Mouse (Mus musculus): ENCODE results near the gene Abcg1.

DNA sequence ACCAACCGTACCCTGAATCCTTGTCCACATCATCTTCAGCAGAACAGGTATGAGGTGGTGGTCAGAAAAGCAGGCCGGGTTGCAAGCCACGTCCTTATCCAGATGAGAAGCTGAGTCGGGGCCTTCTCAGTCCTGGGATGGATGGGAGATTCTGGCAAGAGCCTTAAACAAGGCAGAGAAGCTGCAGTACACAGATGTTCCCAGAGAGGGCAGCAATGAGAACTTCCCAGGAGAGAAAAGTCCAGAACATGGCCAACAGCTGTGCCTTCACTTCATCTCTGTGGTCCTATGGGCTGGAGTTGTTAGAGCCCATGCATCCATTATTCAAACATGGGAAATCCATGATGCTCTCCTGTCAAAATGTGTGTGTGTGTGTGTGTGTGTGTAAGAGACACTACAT, 39.2 kb upstream of the Abcg1 start:
- peak; percentile 53; the same call in 1 of the 2 replicates for TF ChIP-seq CTCF (IDR thresholded peaks at IDR 0.05; ENCODE audit: extremely low read depth, insufficient read length, insufficient replicate concordance, low read depth, low read length)
- TF ChIP-seq POLR2A (IDR thresholded peaks at IDR 0.05; ENCODE audit: low read depth, low read length), result no peak
